Mouse (Mus musculus): ENCODE results near the gene Mcpt4.

GRCm38 (mm10) chr14:56082016-56082415 lies 19.9 kb upstream of the Mcpt4 start:
- no peak for TF ChIP-seq CHD2 (IDR thresholded peaks at IDR 0.05; ENCODE audit: low read length)
- no peak for TF ChIP-seq HCFC1 (IDR thresholded peaks at IDR 0.05; ENCODE audit: low read depth, low read length)
- no peak for TF ChIP-seq POLR2A (IDR thresholded peaks at IDR 0.05; ENCODE audit: low read depth, low read length)
- no peak for TF ChIP-seq CTCF (conservative IDR thresholded peaks at IDR 0.05 in 1 of 2, IDR thresholded peaks at IDR 0.05 in 1 of 2; ENCODE audit: low read depth in 2 of 2, low read length in 2 of 2)
- TF ChIP-seq JUND (conservative IDR thresholded peaks at IDR 0.05; ENCODE audit: low read depth, low read length), result no peak
- no peak for TF ChIP-seq UBTF (IDR thresholded peaks at IDR 0.05; ENCODE audit: low read depth, low read length)
- TF ChIP-seq USF1 (IDR thresholded peaks at IDR 0.05; ENCODE audit: low read depth, low read length), result no peak
- TF ChIP-seq MYC (IDR thresholded peaks at IDR 0.05; ENCODE audit: low read depth, low read length), result no peak
- TF ChIP-seq MAZ (IDR thresholded peaks at IDR 0.05; ENCODE audit: low read depth, low read length), result no peak
- TF ChIP-seq CHD1 (IDR thresholded peaks at IDR 0.05; ENCODE audit: low read depth, low read length), result no peak
- TF ChIP-seq ZNF384 (IDR thresholded peaks at IDR 0.05; ENCODE audit: low read depth, low read length), result no peak
- TF ChIP-seq NRF1 (IDR thresholded peaks at IDR 0.05; ENCODE audit: low read depth, low read length), result no peak
- TF ChIP-seq E2F4 (IDR thresholded peaks at IDR 0.05; ENCODE audit: insufficient replicate concordance, low read depth, low read length), result no peak
